Mouse (Mus musculus): Measurements from ENCODE around the gene Atf7ip. TPM values are rescaled to one million over a fixed set of nuclear protein-coding genes. Genes with fewer than 3 reads are reported as not detected.

Gene Atf7ip
- polyA plus RNA-seq, 1 experiment = 75.8 TPM

- H3K4me1 ChIP-seq (ENCODE audit: control insufficient read depth, insufficient read depth, low read length) = no peaks in the 10 kb centered on the region
- peak overlapping the region; percentile 66 for H3K4me3 ChIP-seq (ENCODE audit: insufficient read depth, low read length)
- peak; percentile 88 for TF ChIP-seq POLR2A (IDR thresholded peaks at IDR 0.05; ENCODE audit: low read depth, low read length)
- TF ChIP-seq CTCF (IDR thresholded peaks at IDR 0.05; ENCODE audit: borderline replicate concordance, insufficient read depth, low read length) = peak; percentile 7; the same call in 1 of the 2 replicates
- peak overlapping the region; percentile 94 for H3K27ac ChIP-seq (ENCODE audit: insufficient read depth, low read length)
Observed at GRCm38 (mm10) chr6:136518537-136519246, 12.7 kb downstream of the Atf7ip start.

- Histone ChIP-seq H3K4me3 (ENCODE audit: insufficient read depth, low read length) (peak overlapping the region; percentile 66), H3K4me1 (ENCODE audit: control insufficient read depth, insufficient read depth, low read length) (no peaks in the 10 kb centered on the region), H3K27ac (ENCODE audit: insufficient read depth, low read length) (peak overlapping the region; percentile 94)
- no peak for TF ChIP-seq POLR2A (IDR thresholded peaks at IDR 0.05; ENCODE audit: low read depth, low read length)
- TF ChIP-seq CTCF (IDR thresholded peaks at IDR 0.05; ENCODE audit: borderline replicate concordance, insufficient read depth, low read length) = no peak
Observed at GRCm38 (mm10) chr6:136519254-136519653, 13.3 kb downstream of the Atf7ip start.

DNA sequence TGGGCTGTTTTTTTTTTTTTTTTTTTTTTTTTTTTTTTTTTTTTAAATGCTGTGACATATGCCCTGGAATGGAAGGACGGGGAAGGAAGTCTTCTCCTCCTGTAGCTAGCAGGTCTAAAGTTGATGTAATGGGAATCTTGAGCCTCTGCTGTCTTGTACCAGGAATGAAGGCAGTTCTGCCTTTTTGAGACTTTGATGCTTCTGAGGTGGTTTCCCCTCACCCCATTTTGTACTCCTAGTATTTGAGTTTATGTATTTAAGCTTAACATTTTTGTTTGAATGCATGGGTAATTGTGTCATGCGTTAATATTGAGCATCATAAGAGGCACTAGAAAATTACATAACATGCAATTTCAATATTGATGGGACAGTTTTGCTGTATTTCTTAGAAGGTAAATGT is 14.4 kb downstream of the Atf7ip start:
- no peaks in the 10 kb centered on the region for H3K4me1 ChIP-seq (ENCODE audit: control insufficient read depth, insufficient read depth, low read length)
- no peak for TF ChIP-seq POLR2A (IDR thresholded peaks at IDR 0.05; ENCODE audit: low read depth, low read length)
- no peak overlapping the region for H3K27ac ChIP-seq (ENCODE audit: insufficient read depth, low read length)
- peak overlapping the region; percentile 32 for H3K4me3 ChIP-seq (ENCODE audit: insufficient read depth, low read length)

DNA sequence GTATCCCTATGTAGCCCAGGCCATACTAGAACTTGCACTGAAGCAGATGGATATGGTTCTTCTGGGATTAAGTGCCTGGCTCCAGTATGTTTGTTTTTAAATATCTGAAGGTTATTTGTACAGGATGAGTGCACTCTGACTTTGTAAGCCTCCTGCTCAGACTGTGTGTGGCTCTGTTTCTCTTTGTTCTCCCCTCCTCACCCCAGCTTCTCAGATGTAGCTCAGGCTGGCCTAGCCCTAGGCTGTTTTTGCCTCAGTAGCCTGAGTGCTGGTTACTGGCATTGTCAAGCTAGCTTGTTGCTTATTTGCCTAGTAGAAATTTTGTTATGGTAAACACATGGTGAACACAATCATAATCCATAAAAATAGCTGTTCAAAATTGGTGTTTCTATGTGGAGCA is 15.7 kb downstream of the Atf7ip start:
- H3K27ac ChIP-seq (ENCODE audit: insufficient read depth, low read length) = no peak overlapping the region
- H3K4me1 ChIP-seq (ENCODE audit: control insufficient read depth, insufficient read depth, low read length) = no peaks in the 10 kb centered on the region
- TF ChIP-seq POLR2A (IDR thresholded peaks at IDR 0.05; ENCODE audit: low read depth, low read length) (no peak), CTCF (IDR thresholded peaks at IDR 0.05; ENCODE audit: borderline replicate concordance, insufficient read depth, low read length) (no peak)
- H3K4me3 ChIP-seq (ENCODE audit: insufficient read depth, low read length) = no peak overlapping the region

DNA sequence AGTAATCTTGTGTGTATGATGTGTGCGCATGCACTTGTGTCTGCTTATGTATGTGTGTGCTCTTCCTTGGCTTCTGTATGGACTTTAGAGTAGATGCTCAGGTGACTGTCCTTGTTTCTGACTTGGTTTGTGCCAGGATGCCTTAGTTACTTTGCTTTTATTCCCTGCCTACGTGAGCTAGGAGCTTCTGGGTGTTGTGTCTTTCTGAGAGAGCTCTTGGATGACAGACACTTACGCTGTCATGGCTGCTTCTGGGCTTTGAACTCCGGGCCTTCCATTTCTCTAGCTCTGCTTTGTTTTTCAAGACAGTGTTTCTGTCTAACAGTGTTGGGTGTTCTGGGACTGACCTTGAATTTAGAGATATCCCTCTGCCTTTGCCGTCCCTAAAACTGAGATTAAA is 16.7 kb downstream of the Atf7ip start:
- Histone ChIP-seq H3K27ac (ENCODE audit: insufficient read depth, low read length) (no peak overlapping the region), H3K4me3 (ENCODE audit: insufficient read depth, low read length) (no peak overlapping the region), H3K4me1 (ENCODE audit: control insufficient read depth, insufficient read depth, low read length) (no peaks in the 10 kb centered on the region)
- TF ChIP-seq POLR2A (IDR thresholded peaks at IDR 0.05; ENCODE audit: low read depth, low read length) (no peak), CTCF (IDR thresholded peaks at IDR 0.05; ENCODE audit: borderline replicate concordance, insufficient read depth, low read length) (no peak)

GRCm38 (mm10) chr6:136524751-136525150 is 18.8 kb downstream of the Atf7ip start:
- H3K4me3 ChIP-seq (ENCODE audit: insufficient read depth, low read length) = no peak overlapping the region
- TF ChIP-seq POLR2A (IDR thresholded peaks at IDR 0.05; ENCODE audit: low read depth, low read length) (no peak), CTCF (IDR thresholded peaks at IDR 0.05; ENCODE audit: borderline replicate concordance, insufficient read depth, low read length) (no peak)
- H3K27ac ChIP-seq (ENCODE audit: insufficient read depth, low read length) = no peak overlapping the region
- H3K4me1 ChIP-seq (ENCODE audit: control insufficient read depth, insufficient read depth, low read length) = no peaks in the 10 kb centered on the region

GRCm38 (mm10) chr6:136525567-136525966 is 19.6 kb downstream of the Atf7ip start:
- no peak for TF ChIP-seq CTCF (IDR thresholded peaks at IDR 0.05; ENCODE audit: borderline replicate concordance, insufficient read depth, low read length)
- no peak for TF ChIP-seq POLR2A (IDR thresholded peaks at IDR 0.05; ENCODE audit: low read depth, low read length)
- no peak overlapping the region for H3K4me3 ChIP-seq (ENCODE audit: insufficient read depth, low read length)
- H3K4me1 ChIP-seq (ENCODE audit: control insufficient read depth, insufficient read depth, low read length) = no peaks in the 10 kb centered on the region
- H3K27ac ChIP-seq (ENCODE audit: insufficient read depth, low read length) = no peak overlapping the region

DNA sequence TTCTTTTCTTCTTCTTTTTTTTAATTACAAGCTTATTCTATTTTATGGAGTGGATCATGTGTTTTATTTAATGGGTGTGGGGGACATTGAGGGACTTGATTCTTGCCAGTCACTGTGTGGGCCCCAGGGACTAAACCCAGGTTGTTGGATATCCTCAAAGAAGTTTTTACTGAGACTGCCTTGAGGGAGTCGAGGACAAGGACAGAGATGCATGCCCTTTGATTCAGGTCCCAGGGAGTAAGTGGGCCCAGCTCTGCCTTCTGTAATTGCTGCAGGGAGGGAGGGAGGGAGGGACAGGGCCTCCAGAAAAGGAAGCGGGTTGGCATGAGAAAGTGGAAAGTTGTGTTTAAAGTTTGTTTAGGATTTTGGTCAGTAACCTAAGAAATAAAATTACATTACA is 23.2 kb downstream of the Atf7ip start:
- Histone ChIP-seq H3K27ac (ENCODE audit: insufficient read depth, low read length) (no peak overlapping the region), H3K4me1 (ENCODE audit: control insufficient read depth, insufficient read depth, low read length) (peaks cover 10% of the 10 kb centered on the region; the same call in 1 of the 2 replicates)
- no peak for TF ChIP-seq CTCF (IDR thresholded peaks at IDR 0.05; ENCODE audit: borderline replicate concordance, insufficient read depth, low read length)
- no peak for TF ChIP-seq POLR2A (IDR thresholded peaks at IDR 0.05; ENCODE audit: low read depth, low read length)

GRCm38 (mm10) chr6:136531792-136532230 is 25.8 kb downstream of the Atf7ip start:
- TF ChIP-seq CTCF (IDR thresholded peaks at IDR 0.05; ENCODE audit: borderline replicate concordance, insufficient read depth, low read length) (no peak), POLR2A (IDR thresholded peaks at IDR 0.05; ENCODE audit: low read depth, low read length) (0 out of 2 replicates have a peak, but pooled peaks have one; percentile 28)
- no peak overlapping the region for H3K4me3 ChIP-seq (ENCODE audit: insufficient read depth, low read length)

More for the DNA sequence above, 23.2 kb downstream of the Atf7ip start:
- H3K4me3 ChIP-seq (ENCODE audit: insufficient read depth, low read length) = no peak overlapping the region

DNA sequence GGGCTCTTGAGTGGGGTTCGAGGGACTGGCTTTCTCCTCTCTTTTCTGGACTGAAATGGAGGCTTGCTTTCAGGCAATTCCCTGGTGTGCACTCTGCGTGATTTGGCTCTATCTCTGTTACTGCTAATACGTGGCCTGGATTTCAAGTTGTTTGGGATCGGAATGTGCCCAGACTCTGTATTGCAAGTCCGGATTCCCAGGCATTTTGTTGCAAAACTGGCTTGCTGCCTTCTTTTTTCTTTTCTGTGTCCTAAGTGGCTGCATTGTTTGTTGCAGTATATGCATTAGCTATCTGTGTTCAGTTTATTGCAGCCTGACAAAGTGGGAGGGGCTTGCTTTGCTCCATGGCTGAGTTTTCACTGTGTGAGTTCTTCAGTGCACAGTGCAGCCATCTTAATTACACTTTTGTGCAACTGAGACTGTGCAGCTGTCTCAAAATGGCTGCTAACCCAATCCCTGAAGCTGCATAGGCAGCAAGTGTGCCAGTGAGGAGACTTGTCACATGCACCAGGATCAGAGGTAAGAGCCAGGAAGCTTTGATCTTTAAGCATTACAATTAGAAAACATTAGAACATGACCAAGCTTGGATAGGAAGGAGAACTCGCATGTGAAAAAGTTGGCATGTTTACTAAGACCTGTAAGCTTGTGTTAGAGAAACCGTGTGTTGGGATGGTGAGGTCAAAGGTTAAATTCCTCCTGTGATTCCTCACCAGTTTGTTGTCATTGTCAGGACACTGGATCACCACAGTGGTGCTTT is 26.7 kb downstream of the Atf7ip start:
- H3K27ac ChIP-seq (ENCODE audit: insufficient read depth, low read length) = peak overlapping the region; percentile 41
- no peak overlapping the region for H3K4me3 ChIP-seq (ENCODE audit: insufficient read depth, low read length)
- TF ChIP-seq CTCF (IDR thresholded peaks at IDR 0.05; ENCODE audit: borderline replicate concordance, insufficient read depth, low read length) (no peak), POLR2A (IDR thresholded peaks at IDR 0.05; ENCODE audit: low read depth, low read length) (peak; percentile 53; the same call in 1 of the 2 replicates)

More at GRCm38 (mm10) chr6:136531792-136532230, 25.8 kb downstream of the Atf7ip start:
- peak overlapping the region; percentile 28 for H3K27ac ChIP-seq (ENCODE audit: insufficient read depth, low read length)
- H3K4me1 ChIP-seq (ENCODE audit: control insufficient read depth, insufficient read depth, low read length) = peaks cover 12% of the 10 kb centered on the region; the same call in 1 of the 2 replicates

More for the DNA sequence above, 26.7 kb downstream of the Atf7ip start:
- peaks cover 12% of the 10 kb centered on the region; the same call in 1 of the 2 replicates for H3K4me1 ChIP-seq (ENCODE audit: control insufficient read depth, insufficient read depth, low read length)
